Mouse (Mus musculus) cortical plate, adult 2 months (tissue): ENCODE data around the gene 4930432M17Rik.

Experiments
- CTCF ChIP-seq: fragments of 200-500 bp; IDR thresholded peaks from 2 replicates; pipeline ENCODE4 v1.5.1; 2011; ENCODE audit warnings: mild to moderate bottlenecking, control low read depth, low read length; ENCODE audit not compliant: insufficient read depth; ENCODE audit errors: extremely low read depth
- POLR2A ChIP-seq: fragments of 200-500 bp; IDR thresholded peaks from 2 replicates; pipeline ENCODE4 v1.6.1; 2011; ENCODE audit warnings: mild to moderate bottlenecking, low read length, control low read depth; ENCODE audit not compliant: insufficient read depth; ENCODE audit errors: extremely low read depth

- TF ChIP-seq CTCF (no peak), POLR2A (no peak)
Observed at GRCm38 (mm10) chr3:121634963-121635362, 35.6 kb upstream of the 4930432M17Rik start.
